8 mouse cellular contexts compared by ENCODE assay signal in genomic region chr13:25562746-25563145, GRCm38 (mm10).
DNase-seq lines count a peak whose midpoint lies in the region; ATAC-seq and TF ChIP-seq lines count a peak whose summit lies in the region.
"Had no signal": no experiment of that assay in that cellular context is flagged by ENCODE, and none has a peak within 500 bp of the region (broad histone marks: within the 10 kb centered on the region; RNA-seq: fewer than 3 reads in every experiment).

No protein-coding gene starts in this region.

- H3K4me2 ChIP-seq in hindbrain, embryonic 11.5 days (replicated peaks; ENCODE audit: low read depth, low read length), result no peak overlapping the region
- H3K4me2 ChIP-seq: stomach, embryonic 15.5 days had no signal

- no peak for TF ChIP-seq POLR2A in ES-Bruce4 (IDR thresholded peaks at IDR 0.05; ENCODE audit: insufficient read depth, low read length)

- DNase-seq in ZHBTc4 (ENCODE audit: low read depth, low spot score), result peak; percentile 74
- DNase-seq in embryo, embryonic 11.5 days (ENCODE audit: low read depth, low spot score), result peak; percentile 56
- peak; percentile 80 for DNase-seq in hindbrain, embryonic 11.5 days (ENCODE audit: low spot score)
- peak; percentile 23 for DNase-seq in layer of hippocampus, adult 9-11 months
- peak; percentile 31 for DNase-seq in lung, postnatal 25 days (ENCODE audit: low spot score)
- DNase-seq in right cerebral cortex, adult 2 months (ENCODE audit: low spot score in 2 of 2), result peak; percentile 62 to 64

- peak; percentile 4 for TF ChIP-seq CTCF in ES-Bruce4 (IDR thresholded peaks at IDR 0.05; ENCODE audit: low read depth, low read length)

- H3K36me3 ChIP-seq in ES-Bruce4 (ENCODE audit: control insufficient read depth, insufficient read depth, low read length, poor library complexity, severe bottlenecking), result no peaks in the 10 kb centered on the region
- H3K36me3 ChIP-seq in hindbrain, embryonic 11.5 days (ENCODE audit: control insufficient read depth, insufficient read depth, low read length), result no peaks in the 10 kb centered on the region
- H3K36me3 ChIP-seq: stomach, embryonic 15.5 days had no signal

- 19% methylated on average over 2 of the region's 2 CpGs for WGBS in hindbrain, embryonic 11.5 days

- H3K27ac ChIP-seq in ES-Bruce4 (ENCODE audit: insufficient read depth, low read length), result no peak overlapping the region
- no peak overlapping the region for H3K27ac ChIP-seq in hindbrain, embryonic 11.5 days (ENCODE audit: low read depth, low read length)
- H3K27ac ChIP-seq: stomach, embryonic 15.5 days had no signal

- no peaks in the 10 kb centered on the region for H3K27me3 ChIP-seq in ES-Bruce4 (ENCODE audit: control insufficient read depth, insufficient read depth, low read length, poor library complexity, severe bottlenecking)
- no peaks in the 10 kb centered on the region for H3K27me3 ChIP-seq in hindbrain, embryonic 11.5 days (ENCODE audit: control insufficient read depth, insufficient read depth, low read length)
- H3K27me3 ChIP-seq: stomach, embryonic 15.5 days had no signal

- no peaks in the 10 kb centered on the region for H3K9me3 ChIP-seq in ES-Bruce4 (replicated peaks; ENCODE audit: control insufficient read depth, insufficient read depth, low read length, poor library complexity, severe bottlenecking)
- no peaks in the 10 kb centered on the region for H3K9me3 ChIP-seq in hindbrain, embryonic 11.5 days (ENCODE audit: control insufficient read depth, low read length)
- H3K9me3 ChIP-seq: stomach, embryonic 15.5 days had no signal

- peak; percentile 47 for ATAC-seq in hindbrain, embryonic 11.5 days (ENCODE audit: low FRiP score)

- TF ChIP-seq EP300 in ES-Bruce4 (IDR thresholded peaks at IDR 0.05; ENCODE audit: insufficient read depth, low read depth, low read length), result no peak

- H3K4me3 ChIP-seq in ES-Bruce4 (ENCODE audit: low read depth, low read length), result no peak overlapping the region
- H3K4me3 ChIP-seq in hindbrain, embryonic 11.5 days (ENCODE audit: low read depth, low read length), result no peak overlapping the region
- H3K4me3 ChIP-seq: stomach, embryonic 15.5 days had no signal

- H3K4me1 ChIP-seq in ES-Bruce4 (ENCODE audit: control insufficient read depth, insufficient read depth, low read length), result no peaks in the 10 kb centered on the region
- no peaks in the 10 kb centered on the region for H3K4me1 ChIP-seq in hindbrain, embryonic 11.5 days (replicated peaks; ENCODE audit: control insufficient read depth, insufficient read depth, low read length)
- H3K4me1 ChIP-seq: stomach, embryonic 15.5 days had no signal

- H3K9ac ChIP-seq in ES-Bruce4 (ENCODE audit: low read depth, poor library complexity, severe bottlenecking), result no peak overlapping the region
- no peak overlapping the region for H3K9ac ChIP-seq in hindbrain, embryonic 11.5 days (ENCODE audit: low read depth, low read length)
- H3K9ac ChIP-seq: stomach, embryonic 15.5 days had no signal

Comparison
In these comparisons a context has a peak if more than half of its experiments do, and no peak if none do; other contexts are left out.
1. DNase-seq: peak in every context shown above with its lines; median percentile 80 in hindbrain, embryonic 11.5 days; 74 in ZHBTc4; 63 in right cerebral cortex, adult 2 months; 56 in embryo, embryonic 11.5 days; 31 in lung, postnatal 25 days; 23 in layer of hippocampus, adult 9-11 months.